Mouse (Mus musculus): ENCODE data around the gene Hrh1. TPM values are rescaled to one million over a fixed set of nuclear protein-coding genes. Genes with fewer than 3 reads are reported as not detected.
A peak's percentile ranks its signal among the peaks of the same experiment; 100 is the strongest.

Hrh1 gene
- polyA plus RNA-seq, 1 experiment from 2014 or later = 1.9 TPM

- no peaks in the 10 kb centered on the region for H3K27me3 ChIP-seq (replicated peaks; ENCODE audit: control insufficient read depth, insufficient read depth, low read length)
- H3K36me3 ChIP-seq (ENCODE audit: control insufficient read depth, insufficient read depth, low read length) = no peaks in the 10 kb centered on the region
- no peak overlapping the region for H3K27ac ChIP-seq (ENCODE audit: low read depth, low read length)
- 89% methylated on average over 5 of the region's 5 CpGs for WGBS
- H3K4me2 ChIP-seq (ENCODE audit: low read length) = no peak overlapping the region
- peaks cover 4% of the 10 kb centered on the region; the same call in 1 of the 2 replicates for H3K4me1 ChIP-seq (ENCODE audit: control insufficient read depth, insufficient read depth, low read depth, low read length)
- no peak overlapping the region for H3K9ac ChIP-seq (ENCODE audit: low read depth, low read length)
- ATAC-seq = no peak
- H3K4me3 ChIP-seq (ENCODE audit: low read length) = no peak overlapping the region
- peaks cover 2% of the 10 kb centered on the region for H3K9me3 ChIP-seq (ENCODE audit: control insufficient read depth, low read length)
These were observed 36.8 kb downstream of the Hrh1 start for GRCm38 (mm10) chr6:114434524-114434923.

GRCm38 (mm10) chr6:114440302-114440701 lies 42.6 kb downstream of the Hrh1 start:
- Histone ChIP-seq H3K27me3 (replicated peaks; ENCODE audit: control insufficient read depth, insufficient read depth, low read length) (no peaks in the 10 kb centered on the region), H3K9me3 (ENCODE audit: control insufficient read depth, low read length) (peaks cover 5% of the 10 kb centered on the region), H3K36me3 (ENCODE audit: control insufficient read depth, insufficient read depth, low read length) (no peaks in the 10 kb centered on the region), H3K4me1 (ENCODE audit: control insufficient read depth, insufficient read depth, low read depth, low read length) (peaks cover 3% of the 10 kb centered on the region; the same call in 1 of the 2 replicates), H3K4me3 (ENCODE audit: low read length) (no peak overlapping the region), H3K9ac (ENCODE audit: low read depth, low read length) (no peak overlapping the region), H3K27ac (ENCODE audit: low read depth, low read length) (no peak overlapping the region), H3K4me2 (ENCODE audit: low read length) (no peak overlapping the region)
- WGBS = 62% methylated on average over 2 of the region's 2 CpGs
- no peak for ATAC-seq

GRCm38 (mm10) chr6:114440788-114441453 lies 43.2 kb downstream of the Hrh1 start:
- H3K27me3 ChIP-seq (replicated peaks; ENCODE audit: control insufficient read depth, insufficient read depth, low read length) = no peaks in the 10 kb centered on the region
- peaks cover 5% of the 10 kb centered on the region for H3K9me3 ChIP-seq (ENCODE audit: control insufficient read depth, low read length)
- H3K9ac ChIP-seq (ENCODE audit: low read depth, low read length) = no peak overlapping the region
- no peak overlapping the region for H3K27ac ChIP-seq (ENCODE audit: low read depth, low read length)
- WGBS = 36% methylated on average over 10 of the region's 10 CpGs
- H3K4me2 ChIP-seq (ENCODE audit: low read length) = no peak overlapping the region
- peak; percentile 59 for ATAC-seq
- peaks cover 3% of the 10 kb centered on the region; the same call in 1 of the 2 replicates for H3K4me1 ChIP-seq (ENCODE audit: control insufficient read depth, insufficient read depth, low read depth, low read length)
- H3K36me3 ChIP-seq (ENCODE audit: control insufficient read depth, insufficient read depth, low read length) = no peaks in the 10 kb centered on the region
- H3K4me3 ChIP-seq (ENCODE audit: low read length) = no peak overlapping the region

- Histone ChIP-seq H3K9ac (ENCODE audit: low read depth, low read length) (no peak overlapping the region), H3K36me3 (ENCODE audit: control insufficient read depth, insufficient read depth, low read length) (no peaks in the 10 kb centered on the region), H3K27me3 (replicated peaks; ENCODE audit: control insufficient read depth, insufficient read depth, low read length) (no peaks in the 10 kb centered on the region), H3K4me1 (ENCODE audit: control insufficient read depth, insufficient read depth, low read depth, low read length) (peaks cover 3% of the 10 kb centered on the region; the same call in 1 of the 2 replicates), H3K27ac (ENCODE audit: low read depth, low read length) (no peak overlapping the region), H3K4me3 (ENCODE audit: low read length) (no peak overlapping the region), H3K4me2 (ENCODE audit: low read length) (no peak overlapping the region), H3K9me3 (ENCODE audit: control insufficient read depth, low read length) (peaks cover 7% of the 10 kb centered on the region)
- 56% methylated on average over 1 of the region's 1 CpGs for WGBS
- ATAC-seq = peak; percentile 64; the same call in 1 of the 2 replicates
These were observed 46.6 kb downstream of the Hrh1 start for GRCm38 (mm10) chr6:114444247-114444844.

GRCm38 (mm10) chr6:114444976-114445375 lies 47.2 kb downstream of the Hrh1 start:
- H3K27ac ChIP-seq (ENCODE audit: low read depth, low read length) = no peak overlapping the region
- WGBS = 85% methylated on average over 3 of the region's 3 CpGs
- ATAC-seq = no peak
- H3K9me3 ChIP-seq (ENCODE audit: control insufficient read depth, low read length) = peaks cover 2% of the 10 kb centered on the region; the same call in 1 of the 2 replicates
- no peaks in the 10 kb centered on the region for H3K27me3 ChIP-seq (replicated peaks; ENCODE audit: control insufficient read depth, insufficient read depth, low read length)
- H3K36me3 ChIP-seq (ENCODE audit: control insufficient read depth, insufficient read depth, low read length) = no peaks in the 10 kb centered on the region
- H3K9ac ChIP-seq (ENCODE audit: low read depth, low read length) = no peak overlapping the region
- peaks cover 3% of the 10 kb centered on the region; the same call in 1 of the 2 replicates for H3K4me1 ChIP-seq (ENCODE audit: control insufficient read depth, insufficient read depth, low read depth, low read length)
- H3K4me2 ChIP-seq (ENCODE audit: low read length) = no peak overlapping the region
- no peak overlapping the region for H3K4me3 ChIP-seq (ENCODE audit: low read length)

GRCm38 (mm10) chr6:114448888-114449287 lies 51.2 kb downstream of the Hrh1 start:
- Histone ChIP-seq H3K9ac (ENCODE audit: low read depth, low read length) (no peak overlapping the region), H3K4me2 (ENCODE audit: low read length) (no peak overlapping the region), H3K9me3 (ENCODE audit: control insufficient read depth, low read length) (0 out of 2 replicates have a peak, but pooled peaks cover 2% of the 10 kb centered on the region), H3K36me3 (ENCODE audit: control insufficient read depth, insufficient read depth, low read length) (no peaks in the 10 kb centered on the region), H3K4me3 (ENCODE audit: low read length) (no peak overlapping the region), H3K27me3 (replicated peaks; ENCODE audit: control insufficient read depth, insufficient read depth, low read length) (no peaks in the 10 kb centered on the region), H3K4me1 (ENCODE audit: control insufficient read depth, insufficient read depth, low read depth, low read length) (no peaks in the 10 kb centered on the region), H3K27ac (ENCODE audit: low read depth, low read length) (no peak overlapping the region)
- 78% methylated on average over 9 of the region's 9 CpGs for WGBS
- no peak for ATAC-seq

GRCm38 (mm10) chr6:114455267-114455666 lies 57.5 kb downstream of the Hrh1 start:
- Histone ChIP-seq H3K9me3 (ENCODE audit: control insufficient read depth, low read length) (no peaks in the 10 kb centered on the region), H3K4me1 (ENCODE audit: control insufficient read depth, insufficient read depth, low read depth, low read length) (no peaks in the 10 kb centered on the region), H3K36me3 (ENCODE audit: control insufficient read depth, insufficient read depth, low read length) (no peaks in the 10 kb centered on the region), H3K27me3 (replicated peaks; ENCODE audit: control insufficient read depth, insufficient read depth, low read length) (no peaks in the 10 kb centered on the region), H3K4me2 (ENCODE audit: low read length) (no peak overlapping the region), H3K4me3 (ENCODE audit: low read length) (no peak overlapping the region), H3K27ac (ENCODE audit: low read depth, low read length) (no peak overlapping the region), H3K9ac (ENCODE audit: low read depth, low read length) (no peak overlapping the region)
- no peak for ATAC-seq
- whole genome bisulfite sequencing = 92% methylated on average over 4 of the region's 4 CpGs

GRCm38 (mm10) chr6:114456255-114457042 lies 58.7 kb downstream of the Hrh1 start:
- H3K36me3 ChIP-seq (ENCODE audit: control insufficient read depth, insufficient read depth, low read length) = no peaks in the 10 kb centered on the region
- no peak overlapping the region for H3K9ac ChIP-seq (ENCODE audit: low read depth, low read length)
- H3K9me3 ChIP-seq (ENCODE audit: control insufficient read depth, low read length) = no peaks in the 10 kb centered on the region
- H3K4me1 ChIP-seq (ENCODE audit: control insufficient read depth, insufficient read depth, low read depth, low read length) = no peaks in the 10 kb centered on the region
- no peak overlapping the region for H3K4me2 ChIP-seq (ENCODE audit: low read length)
- no peak for ATAC-seq
- H3K27ac ChIP-seq (ENCODE audit: low read depth, low read length) = no peak overlapping the region
- 62% methylated on average over 11 of the region's 12 CpGs for WGBS
- H3K27me3 ChIP-seq (replicated peaks; ENCODE audit: control insufficient read depth, insufficient read depth, low read length) = no peaks in the 10 kb centered on the region
- no peak overlapping the region for H3K4me3 ChIP-seq (ENCODE audit: low read length)

GRCm38 (mm10) chr6:114457299-114457698 lies 59.6 kb downstream of the Hrh1 start:
- Histone ChIP-seq H3K27ac (ENCODE audit: low read depth, low read length) (no peak overlapping the region), H3K4me2 (ENCODE audit: low read length) (no peak overlapping the region), H3K9ac (ENCODE audit: low read depth, low read length) (no peak overlapping the region), H3K4me1 (ENCODE audit: control insufficient read depth, insufficient read depth, low read depth, low read length) (no peaks in the 10 kb centered on the region), H3K9me3 (ENCODE audit: control insufficient read depth, low read length) (no peaks in the 10 kb centered on the region), H3K36me3 (ENCODE audit: control insufficient read depth, insufficient read depth, low read length) (no peaks in the 10 kb centered on the region), H3K27me3 (replicated peaks; ENCODE audit: control insufficient read depth, insufficient read depth, low read length) (0 out of 2 replicates have a peak, but pooled peaks cover 2% of the 10 kb centered on the region), H3K4me3 (ENCODE audit: low read length) (no peak overlapping the region)
- ATAC-seq = no peak
- WGBS = 91% methylated on average over 3 of the region's 3 CpGs

Data from hindbrain, embryonic 16.5 days (tissue).